Mouse (Mus musculus) B cell, adult 2 months (primary cell): ENCODE data around the gene Eml1.
A peak's percentile ranks its signal among the peaks of the same experiment; 100 is the strongest.

Experiments
- DNase-seq, 2 experiments: peaks; one replicate each; pipeline ENCODE4 v3.0.0; 2022

Gene Eml1

DNA sequence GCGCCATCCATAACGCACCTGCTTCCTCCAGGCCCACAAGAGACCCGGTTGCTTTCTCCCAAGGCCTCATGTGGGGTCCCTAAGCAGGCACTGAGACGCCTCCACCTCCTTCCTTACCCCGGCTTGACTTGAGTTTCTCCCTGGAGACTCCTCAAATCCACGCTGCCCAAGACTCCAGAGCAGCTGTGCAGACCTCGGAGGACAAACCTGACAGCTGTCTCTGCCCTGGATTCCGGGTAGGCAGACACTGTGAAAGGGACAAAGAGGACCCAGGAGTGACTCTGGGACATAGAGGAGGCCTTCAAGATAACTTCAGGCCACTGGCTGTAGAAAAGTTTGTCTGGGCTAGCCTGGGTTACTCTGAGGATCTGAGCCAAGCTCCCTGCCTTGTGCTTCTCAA lies 3.9 kb downstream of the Eml1 start:
- DNase-seq, result no peak

DNA sequence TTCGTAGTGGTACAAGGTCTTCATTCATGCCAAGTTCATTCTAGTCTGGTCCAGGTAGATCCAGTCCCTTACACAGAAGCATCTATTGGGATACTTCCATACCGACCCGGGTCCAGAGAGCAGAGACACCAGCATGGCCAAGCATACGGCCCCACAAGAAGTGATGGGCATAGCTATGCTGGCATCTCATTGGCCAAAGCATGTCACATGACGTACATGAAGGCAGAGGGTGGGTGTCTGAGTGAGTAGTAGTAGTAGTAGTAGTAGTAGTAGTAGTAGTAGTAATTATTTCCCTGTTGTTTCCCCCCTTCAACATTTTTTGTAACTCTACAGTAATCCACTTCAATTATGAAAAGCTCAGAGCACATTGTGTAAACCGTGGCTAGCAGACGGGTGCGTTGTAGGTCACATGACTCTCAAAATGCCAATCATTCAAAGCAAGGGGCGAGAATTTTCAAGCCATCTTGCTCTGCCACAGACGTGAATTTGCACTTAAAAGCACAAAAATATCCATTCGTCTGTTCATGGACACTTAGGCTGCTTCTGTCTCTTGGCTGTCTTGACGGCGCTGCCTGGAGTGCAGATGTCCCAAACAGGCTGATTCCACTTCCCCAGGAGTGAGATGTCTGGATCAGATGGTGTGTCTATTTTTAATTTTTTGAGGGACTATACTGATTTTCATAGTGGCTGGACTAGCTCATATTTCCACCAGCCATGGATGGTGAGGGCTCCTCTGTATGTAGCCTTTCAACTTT lies 7.8 kb downstream of the Eml1 start:
- DNase-seq, result no peak

DNA sequence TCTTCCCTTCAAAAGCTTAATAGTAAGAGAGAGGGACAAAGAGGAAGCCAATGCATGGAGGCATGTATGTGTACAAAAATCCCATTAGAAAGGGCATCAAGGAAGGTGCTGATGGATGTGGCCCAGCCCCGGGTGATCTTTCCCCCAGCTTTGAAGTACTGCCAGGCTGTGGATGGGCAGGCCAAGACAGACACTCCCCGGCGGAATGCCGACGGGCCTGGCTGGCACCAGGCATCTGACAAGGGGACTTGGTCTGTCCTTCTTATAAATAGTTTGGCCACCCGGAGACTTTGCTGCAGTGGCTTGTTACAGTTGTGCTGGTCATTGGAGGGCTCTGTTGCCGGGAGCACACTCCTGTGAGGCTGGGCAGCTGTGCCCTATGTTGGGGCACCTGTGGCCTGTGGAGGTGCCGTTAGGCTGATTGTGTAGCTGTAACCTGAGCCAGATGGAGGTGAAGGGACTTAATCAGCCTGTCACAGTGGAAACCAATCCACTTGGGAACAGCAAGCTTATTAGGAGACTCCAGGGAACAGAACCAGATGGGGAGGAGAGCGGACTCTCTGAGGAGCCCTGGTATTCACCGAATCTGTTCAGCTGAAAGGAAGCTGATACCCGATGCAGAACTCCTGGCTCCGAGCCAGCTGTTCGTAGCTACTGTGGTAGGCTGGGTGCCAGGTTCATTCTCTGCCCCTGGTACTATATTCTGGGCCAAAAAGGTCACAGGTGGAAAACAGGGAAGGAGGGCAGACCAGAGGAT lies 15.9 kb downstream of the Eml1 start:
- DNase-seq, result no peak

DNA sequence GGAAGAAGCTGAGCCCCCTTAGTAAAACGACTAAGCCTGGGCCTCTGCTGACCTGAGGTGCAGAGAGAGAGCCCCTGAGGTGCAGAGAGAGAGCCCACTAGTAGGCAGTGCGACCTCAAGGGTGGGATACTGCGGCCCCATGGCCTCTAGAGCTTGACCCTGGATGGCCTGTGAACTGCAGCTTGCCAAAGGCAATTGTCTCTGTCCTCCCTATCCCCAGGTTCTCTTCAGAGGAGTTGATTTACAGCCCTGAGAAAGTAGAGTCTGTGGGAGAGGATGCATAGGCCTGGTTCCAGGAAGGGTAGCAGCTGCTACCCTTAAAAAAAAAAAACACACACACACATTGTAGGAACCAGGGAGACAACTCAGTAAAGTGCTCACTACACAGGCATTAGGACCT lies 19.0 kb downstream of the Eml1 start:
- DNase-seq, result no peak

DNA sequence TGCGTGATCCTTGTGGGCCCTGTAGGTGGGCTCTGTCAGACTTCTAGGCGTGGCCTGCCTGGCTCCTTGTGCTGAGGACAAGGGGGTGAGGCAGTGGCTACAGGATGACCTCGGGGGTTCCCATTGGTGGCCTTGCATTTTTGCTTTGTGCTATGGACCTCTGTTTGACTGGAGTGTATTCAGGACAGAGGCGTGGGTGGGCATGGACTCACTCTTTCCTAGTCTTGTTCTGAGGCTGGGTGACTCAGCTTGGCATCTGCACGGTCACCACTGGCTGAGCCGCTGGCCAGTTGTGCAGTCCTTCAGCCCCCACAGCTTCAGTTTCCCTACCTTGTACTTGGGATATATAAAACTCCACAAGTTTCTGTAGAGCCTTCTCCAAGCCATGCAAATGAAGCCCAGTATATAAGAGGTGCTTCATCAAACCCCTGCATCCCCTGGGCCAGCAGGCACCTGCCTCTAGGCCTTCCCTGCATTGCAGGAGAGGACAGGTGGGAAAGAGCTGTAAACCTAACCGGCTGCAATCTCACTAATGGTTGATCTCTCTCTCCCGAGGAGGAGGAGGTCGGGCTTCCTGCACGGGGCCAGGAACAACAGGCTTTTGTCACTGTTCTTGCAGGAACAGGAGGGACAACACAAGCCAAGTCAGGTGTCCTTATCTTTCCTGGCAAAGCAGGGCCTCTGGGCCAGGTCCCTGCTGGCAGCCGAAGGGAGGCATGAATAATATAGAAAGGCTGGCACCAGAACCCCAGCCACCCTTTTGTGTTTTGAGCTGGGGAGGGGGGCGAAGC lies 21.7 kb downstream of the Eml1 start:
- DNase-seq, result no peak

DNA sequence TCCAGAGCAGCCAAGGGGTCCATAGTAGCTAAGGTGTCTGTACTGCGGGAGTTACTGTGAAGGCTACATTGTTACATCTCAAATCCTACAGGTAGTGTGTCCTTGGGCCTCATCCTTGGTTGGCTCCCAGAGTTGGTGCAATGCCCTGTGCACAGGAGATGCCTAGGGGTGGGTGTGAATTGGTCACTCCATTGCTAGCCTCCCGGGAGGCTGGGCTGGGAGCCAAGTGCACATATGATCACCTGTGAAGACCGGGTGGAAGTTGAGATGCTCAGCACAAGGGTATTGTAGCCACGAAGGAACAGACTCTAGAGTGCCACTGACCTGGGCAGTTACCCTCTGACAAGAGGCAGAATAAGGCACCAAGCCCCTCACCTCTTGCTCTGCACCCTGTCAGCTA lies 22.3 kb downstream of the Eml1 start:
- no peak for DNase-seq

DNA sequence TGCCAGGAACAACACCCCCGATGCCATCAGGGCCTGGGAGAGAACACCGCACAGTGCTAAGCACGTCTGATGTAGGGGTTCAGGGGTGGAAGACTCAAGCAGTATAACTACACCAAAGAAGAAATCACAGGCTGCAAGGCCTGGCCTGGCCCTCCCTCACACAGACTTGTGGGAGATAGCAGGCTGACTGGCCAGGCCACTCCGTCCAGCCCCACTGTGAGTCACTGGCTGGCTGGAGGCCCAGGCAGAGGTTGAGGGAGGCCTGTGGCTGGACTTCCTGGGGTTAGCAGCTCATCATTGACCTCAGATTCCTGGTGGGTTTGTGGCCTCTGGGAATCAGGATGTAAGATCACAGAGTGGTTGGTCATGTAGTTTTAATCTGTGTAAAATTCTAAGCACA lies 22.9 kb downstream of the Eml1 start:
- no peak for DNase-seq

DNA sequence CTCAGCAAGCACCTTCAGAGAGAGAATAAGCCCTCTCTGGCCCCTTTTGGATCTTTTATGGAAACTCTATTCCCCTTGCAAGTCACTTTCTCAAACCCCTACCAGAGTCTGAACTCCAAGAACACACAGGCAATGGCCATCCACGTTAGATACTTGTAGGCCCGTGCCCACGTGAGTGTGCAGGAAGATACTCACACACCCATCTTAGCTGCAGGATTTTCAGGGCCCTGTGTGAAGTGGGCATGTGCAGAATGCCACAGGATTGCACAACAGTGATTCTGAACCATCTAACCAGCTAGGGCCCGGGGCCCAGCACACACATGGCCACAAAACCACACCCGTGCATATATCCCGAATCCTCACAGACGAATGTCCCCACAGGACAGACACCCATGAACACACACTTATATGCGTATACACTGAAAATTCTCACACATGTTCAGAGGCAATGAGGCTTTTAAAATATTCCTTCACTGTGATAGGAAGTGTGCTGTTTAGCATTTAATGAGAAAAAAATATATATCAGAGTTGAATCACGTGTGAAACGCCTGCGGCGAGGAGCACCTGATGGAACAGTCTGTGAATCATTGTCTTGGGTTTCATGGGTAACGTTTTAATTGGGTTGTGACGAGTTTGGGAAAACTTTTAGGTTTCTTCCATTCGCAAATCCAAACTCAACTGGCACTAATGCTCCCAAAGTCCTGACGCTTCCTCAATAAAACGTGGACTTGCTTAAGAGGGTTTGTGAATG lies 24.0 kb downstream of the Eml1 start:
- no peak for DNase-seq

DNA sequence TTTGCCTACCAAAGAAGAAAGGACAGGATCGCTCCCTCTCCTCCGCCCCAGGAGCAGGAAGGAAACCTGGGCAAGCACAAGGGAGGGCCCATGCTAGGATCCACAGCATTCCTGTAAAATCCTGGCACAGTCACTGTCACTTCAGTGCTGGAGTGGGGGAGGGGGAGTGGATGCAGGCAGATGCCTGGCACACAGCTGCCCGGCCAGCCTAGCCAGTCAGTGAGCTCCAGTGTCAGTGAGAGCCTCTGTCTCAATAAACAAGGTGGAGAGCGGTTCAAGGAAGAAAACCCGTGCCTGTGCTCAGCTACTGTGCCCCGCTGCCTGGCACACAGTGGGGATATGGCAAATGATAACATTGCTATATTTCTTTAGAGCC lies 24.5 kb downstream of the Eml1 start:
- no peak for DNase-seq

DNA sequence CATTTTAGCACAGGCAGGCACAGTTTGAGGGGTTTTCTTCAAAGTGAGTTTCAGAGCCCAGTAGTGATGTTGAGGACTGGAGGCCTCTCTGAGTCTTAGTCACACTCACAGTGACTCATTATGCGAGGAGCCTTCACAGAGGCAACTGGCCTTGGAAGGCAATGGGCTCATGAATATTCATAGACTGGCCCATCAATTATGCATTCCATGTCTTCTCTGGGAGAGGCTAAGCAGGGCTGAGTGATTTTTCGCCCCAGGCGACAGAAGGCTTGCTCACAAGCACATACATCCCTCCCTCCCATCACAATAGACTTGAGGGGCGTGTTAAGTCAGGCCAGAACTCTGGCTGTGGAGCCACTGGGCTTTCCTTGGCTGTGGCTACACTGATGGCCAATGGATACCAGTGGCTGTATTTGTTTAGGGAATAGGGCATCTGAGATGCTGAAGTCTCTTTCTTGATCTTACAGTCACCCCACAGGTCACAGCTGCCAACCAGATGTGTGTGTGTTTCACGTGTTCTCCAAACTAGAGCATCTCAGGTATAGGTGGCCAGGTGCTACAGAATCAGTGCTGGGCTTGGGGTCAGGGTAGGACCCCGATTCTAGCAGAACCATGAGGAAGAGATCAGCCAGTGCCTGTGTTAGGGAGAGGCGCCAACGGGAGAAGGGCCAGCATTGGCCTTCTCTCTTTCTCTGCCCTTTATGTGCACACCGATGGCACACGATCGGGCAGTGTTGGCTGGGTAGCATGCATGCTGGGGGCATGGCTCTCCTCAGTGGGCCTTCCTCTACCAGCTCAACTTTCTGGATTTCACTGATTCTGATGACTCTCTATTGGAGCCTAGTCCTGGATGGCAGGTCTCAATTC lies 25.6 kb downstream of the Eml1 start:
- DNase-seq, result no peak

DNA sequence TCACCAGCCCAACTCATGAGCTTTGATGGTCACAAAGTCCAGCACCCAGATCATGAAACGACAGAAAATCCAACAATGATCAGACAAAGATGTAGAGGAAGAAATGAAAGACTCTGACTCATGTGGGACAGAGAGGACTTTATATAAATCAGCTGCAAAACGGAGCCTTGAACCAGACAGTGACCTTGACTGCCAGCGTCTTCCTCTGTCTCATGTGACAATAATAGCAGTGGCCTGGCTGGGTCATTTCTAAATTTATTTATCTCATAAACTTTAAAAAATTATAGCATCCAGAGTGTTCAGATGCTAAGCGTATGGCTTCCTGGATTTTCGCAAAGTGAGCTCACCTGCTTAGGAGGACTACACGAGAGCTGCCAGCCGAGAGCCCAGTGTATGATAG lies 27.9 kb downstream of the Eml1 start:
- no peak for DNase-seq

DNA sequence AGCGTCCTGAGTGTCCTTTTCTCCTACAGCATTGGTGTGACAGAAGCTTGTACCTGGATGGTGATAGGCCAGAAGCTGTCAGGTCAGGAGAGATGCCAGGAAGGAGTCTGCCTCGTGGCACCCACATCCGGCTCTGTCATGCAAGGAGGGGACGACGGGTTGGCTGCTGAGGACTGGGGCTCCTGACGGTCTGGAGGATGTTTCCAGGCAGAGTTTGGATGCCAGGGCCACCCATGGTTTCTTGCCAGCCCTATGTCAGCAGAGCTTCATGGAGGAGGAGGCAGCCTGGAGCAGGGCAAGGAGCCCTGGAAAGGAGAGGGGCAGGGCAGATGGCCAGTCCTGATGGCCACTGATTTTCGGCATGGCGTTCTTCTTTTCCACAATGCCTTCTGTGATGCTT lies 28.4 kb downstream of the Eml1 start:
- no peak for DNase-seq

DNA sequence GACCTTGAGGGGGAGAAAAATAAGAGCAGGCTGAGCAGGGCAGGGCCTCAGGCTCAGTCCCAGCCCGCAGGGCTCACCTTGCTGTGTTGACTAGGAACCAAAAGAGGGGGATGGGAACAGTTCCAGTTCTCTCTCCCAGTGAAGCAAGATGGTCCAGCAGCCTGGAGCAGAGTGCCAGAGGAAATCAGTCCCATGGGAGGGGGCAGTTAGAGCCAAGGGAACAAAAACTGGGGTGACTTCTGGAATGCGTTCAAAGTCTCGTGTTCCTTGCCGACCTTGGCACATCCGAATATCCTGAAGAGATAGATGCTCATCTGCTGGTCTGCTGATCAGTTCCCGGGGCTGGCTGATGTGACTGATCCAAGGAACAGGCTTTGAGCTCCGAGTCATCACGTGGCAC lies 30.2 kb downstream of the Eml1 start:
- DNase-seq, result no peak

DNA sequence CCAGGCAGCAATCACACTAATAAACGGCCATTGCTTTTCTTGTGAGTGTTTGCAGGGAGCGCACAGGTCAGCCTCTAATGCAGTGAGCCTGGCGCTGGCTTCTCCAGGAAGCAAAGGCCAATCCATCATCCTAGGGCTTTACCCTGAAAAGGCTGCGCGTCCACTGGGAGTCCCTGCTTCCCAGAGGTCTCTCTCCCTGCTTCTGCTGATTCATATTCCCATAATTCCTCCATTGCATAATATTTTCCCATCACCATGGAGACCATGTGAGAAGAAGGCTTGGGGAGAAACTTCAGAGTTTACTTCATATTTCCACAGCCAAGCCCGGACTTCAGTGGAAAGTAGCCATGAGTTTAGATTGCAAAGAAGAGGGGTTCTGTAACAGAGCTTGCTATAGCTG lies 33.2 kb downstream of the Eml1 start:
- DNase-seq, result no peak

DNA sequence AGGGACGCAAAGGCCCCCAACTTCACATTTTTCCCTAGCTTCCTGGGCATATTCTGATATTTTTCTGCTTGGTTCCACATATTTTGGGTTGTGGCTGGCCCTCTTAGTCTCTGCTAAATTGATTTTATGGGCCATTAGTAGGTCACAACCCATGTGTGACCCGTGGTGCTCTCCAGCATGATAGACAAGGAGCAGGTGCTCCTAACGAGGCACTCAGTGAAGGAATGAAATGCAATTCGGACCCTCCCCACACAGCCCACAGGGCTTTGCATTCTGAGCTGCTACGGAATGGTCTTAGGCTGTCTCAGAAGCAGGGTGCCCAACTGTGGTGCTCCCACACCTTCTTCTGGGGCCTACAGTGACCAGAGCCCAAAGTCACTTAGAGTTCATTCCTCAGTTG lies 38.3 kb downstream of the Eml1 start:
- DNase-seq, result no peak

DNA sequence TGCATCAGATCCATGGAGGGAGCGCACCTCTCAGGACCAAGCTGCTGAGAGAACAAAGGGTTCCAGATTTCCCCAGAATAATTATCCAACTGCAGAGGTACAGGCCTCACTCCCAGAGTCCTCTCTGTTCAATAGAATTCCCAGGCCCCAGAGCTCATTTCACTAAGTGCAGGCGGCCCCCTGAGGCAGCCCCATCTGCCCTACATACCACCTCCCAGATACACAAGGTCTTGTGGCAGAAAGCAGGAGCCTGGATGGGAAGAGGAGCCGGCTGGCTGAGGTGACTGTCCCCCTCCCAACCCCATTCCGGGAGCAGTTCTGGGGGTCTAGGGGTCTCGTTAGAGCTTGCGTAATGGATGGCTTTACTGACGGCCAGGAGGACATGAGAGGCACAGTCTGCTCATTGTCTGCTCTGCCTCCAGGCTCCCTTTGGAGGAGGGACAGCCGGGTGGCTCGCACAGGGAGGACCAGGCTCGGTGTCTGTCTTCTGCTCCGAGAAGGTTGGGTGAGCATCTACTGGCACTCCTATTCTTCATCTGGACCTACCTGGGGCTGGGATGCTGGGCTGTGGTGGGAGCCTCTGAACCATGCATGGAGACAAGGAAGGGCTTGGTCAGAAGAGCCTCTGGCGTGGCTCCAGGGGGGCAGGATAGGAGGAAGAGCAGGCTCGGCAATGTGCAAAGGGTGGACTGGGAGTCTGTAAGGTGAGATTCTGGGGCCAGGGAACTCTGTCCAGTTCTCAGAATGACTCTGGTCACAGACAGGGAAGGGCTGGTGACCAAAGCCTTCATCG lies 39.9 kb downstream of the Eml1 start:
- no peak for DNase-seq

DNA sequence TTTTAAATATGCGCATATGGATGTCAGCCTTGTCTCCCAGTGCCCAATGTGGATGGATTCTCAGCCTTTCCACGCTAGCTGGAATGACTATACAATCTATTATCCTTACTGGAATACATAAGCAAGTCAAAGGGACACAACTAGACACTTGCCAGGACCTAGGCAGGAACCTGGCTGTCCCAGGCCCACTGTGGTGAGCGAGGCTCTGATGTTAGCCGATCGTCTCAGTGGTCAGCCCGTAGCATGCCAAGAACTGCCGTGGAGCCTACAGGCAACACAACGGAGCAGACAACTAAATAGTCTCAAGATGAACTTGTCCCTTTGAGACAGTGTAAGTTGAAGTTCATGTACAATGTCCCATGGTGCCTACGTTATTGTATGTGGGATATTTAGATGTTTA lies 44.2 kb downstream of the Eml1 start:
- no peak for DNase-seq

DNA sequence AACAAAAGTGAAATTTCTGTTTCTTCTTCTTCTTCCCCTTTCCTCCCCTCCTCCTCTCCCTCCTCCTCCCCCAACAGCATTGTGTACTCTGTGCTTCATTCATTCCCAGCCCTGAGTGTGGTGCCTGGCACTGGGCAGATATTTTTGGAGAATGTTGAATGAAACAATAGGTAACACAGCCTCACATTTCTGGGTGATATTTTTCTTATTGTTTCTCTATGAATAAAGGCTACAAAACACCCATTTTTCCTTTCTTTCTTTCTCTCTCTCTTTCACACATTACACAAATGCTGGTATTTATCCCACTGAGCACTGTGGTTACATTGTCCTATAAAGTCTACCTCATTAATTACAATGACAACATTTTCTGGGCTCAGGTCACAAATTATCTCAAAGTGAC lies 48.8 kb downstream of the Eml1 start:
- DNase-seq, result no peak

DNA sequence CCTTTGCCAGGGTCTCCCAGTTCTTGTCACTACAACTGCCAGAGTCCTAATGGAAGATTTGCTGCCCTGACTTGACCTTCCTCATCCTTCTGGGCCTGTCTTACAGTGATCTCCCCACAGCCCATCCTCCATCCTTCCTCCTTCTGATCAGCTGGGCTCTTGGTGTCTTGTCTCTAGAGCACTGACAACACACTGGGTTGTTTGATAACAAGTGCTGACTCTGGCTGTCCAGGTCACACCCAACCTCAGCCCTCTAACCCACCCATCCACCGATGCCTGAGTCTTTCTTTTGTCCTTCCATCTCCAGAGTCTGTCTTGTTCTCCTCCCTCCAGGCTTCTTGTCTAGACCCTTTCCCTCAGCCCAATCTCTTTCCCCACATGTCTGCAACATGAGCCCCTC lies 50.7 kb downstream of the Eml1 start:
- no peak for DNase-seq

DNA sequence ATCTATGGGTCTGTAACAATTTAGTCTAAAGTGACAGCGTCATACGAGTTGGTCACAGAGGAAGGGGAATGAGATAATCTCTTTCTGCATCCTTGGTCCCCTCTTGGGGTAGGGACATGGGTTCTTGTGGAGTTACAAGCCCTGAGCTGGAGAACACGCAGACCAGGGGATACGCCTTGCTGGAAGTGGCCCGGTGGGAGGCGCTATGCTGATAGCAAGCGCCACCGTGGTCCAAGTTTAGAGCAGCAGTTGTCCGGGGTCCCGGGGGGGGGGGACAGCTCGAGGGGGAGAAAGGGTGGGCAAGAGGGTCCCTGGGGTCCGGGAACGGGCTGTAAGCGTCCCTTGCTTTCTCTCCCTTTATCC lies 51.7 kb downstream of the Eml1 start:
- DNase-seq, result no peak

DNA sequence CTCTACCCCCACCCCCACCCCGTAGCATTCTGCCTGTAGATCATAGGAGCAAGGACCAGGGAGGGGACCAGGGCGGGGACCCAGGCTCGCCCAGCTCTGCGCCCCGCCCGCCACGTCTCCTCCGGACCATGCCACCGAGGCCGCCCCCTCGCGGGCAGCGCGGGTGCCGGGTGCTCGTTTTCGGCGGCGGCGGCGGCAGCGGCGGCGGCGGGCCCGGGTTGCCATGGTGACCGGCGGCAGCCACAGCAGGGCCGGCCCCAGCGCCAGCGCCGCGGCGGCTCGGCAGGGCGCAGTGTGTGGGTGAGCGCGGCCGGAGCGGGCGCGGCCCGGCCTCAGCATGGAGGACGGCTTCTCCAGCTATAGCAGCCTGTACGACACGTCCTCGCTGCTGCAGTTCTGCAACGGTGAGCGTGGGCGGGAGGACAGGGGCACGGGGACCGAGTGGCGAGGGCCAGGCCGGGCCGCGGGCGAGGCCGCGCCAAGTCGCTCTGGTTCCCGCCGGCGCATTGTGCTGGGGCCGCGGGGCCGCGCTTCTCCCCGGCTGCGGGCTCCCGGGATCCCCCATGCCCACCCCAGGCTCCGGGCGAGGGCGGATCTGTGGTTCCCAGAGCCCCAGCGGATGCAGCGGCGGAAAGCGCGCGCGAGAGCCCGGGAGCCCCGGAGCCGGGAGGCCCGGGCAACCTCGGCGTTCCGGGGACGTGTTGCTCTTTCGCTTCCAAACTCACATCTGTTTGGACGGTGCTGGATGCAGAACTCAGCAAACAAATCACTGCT lies 52.3 kb downstream of the Eml1 start:
- DNase-seq, result peak; percentile 43 to 44
